Mouse (Mus musculus) heart, adult 2 months (tissue): ENCODE measurements at regions not wholly inside any gene's neighbourhood (a gene's known extent, or its start where the extent isn't known, plus 50 kb on each side); places are given as distances from the start of the nearest gene placed in this dataset.

ENCODE experiments used
- CTCF ChIP-seq: fragments of 200-600 bp; IDR thresholded peaks from 2 replicates; pipeline ENCODE4 v1.8.1; 2022; ENCODE audit warnings: antibody characterized with exemption, mild to moderate bottlenecking, moderate library complexity
- EP300 ChIP-seq: fragments of 200-500 bp; IDR thresholded peaks from 2 replicates; pipeline ENCODE4 v1.6.1; 2011; ENCODE audit warnings: low read depth, low read length, control low read depth; ENCODE audit not compliant: insufficient read depth
- POLR2A ChIP-seq: fragments of 200-500 bp; IDR thresholded peaks from 2 replicates; pipeline ENCODE4 v1.6.1; 2011; ENCODE audit warnings: mild to moderate bottlenecking, low read depth, low read length, control low read depth; ENCODE audit not compliant: insufficient read depth

DNA sequence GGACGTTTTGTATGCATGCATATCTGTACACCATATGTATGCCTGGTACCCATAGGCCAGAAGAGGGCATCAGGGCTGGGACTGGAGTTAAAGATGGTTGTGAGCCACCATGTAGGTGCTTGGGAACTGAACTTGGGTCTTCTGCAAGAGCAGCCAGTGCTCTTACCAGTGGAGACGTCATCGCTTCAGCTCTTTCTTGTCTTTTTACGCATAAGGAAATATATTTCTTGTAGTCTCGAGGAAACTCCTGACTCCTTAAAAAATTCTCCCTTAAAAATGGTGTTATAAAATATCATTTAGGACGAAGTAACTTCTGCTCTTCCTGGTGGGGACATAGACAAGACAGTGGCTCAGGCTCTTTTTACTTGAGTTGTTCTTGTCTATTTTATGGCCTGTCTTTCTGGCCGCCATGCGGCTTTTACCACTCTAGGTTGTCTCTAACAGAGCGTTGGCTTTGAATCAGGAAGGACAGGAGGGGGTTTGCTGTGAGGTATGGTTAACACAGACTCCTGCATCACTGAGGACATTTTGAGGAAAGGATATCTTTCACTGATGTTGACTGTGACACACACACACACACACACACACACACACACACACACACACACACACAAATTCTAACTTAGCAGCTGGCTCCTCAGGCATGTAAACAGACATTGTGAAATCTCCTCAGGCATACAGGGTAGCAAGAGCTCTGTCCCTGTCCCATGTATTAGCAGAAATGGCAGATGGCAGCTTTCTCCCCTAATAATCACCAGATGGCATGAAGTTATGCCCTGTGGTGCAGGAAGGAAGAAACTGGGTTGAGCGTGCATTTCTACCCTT, 85.2 kb downstream of the Rsl24d1 start:
- TF ChIP-seq EP300: no peak
- TF ChIP-seq POLR2A: no peak
- TF ChIP-seq CTCF: no peak
